Mouse (Mus musculus) liver, adult 2 months (tissue): Measurements from ENCODE around the gene Scn4a.

ENCODE experiments used
- CTCF ChIP-seq: fragments of 200-500 bp; IDR thresholded peaks from 2 replicates; pipeline ENCODE4 v1.5.1; 2011; ENCODE audit warnings: low read depth, low read length, control low read depth
- POLR2A ChIP-seq: fragments of 200-500 bp; IDR thresholded peaks from 2 replicates; pipeline ENCODE4 v1.6.1; 2011; ENCODE audit warnings: low read length, control low read depth; ENCODE audit not compliant: insufficient read depth; ENCODE audit errors: extremely low read depth

- TF ChIP-seq POLR2A (no peak), CTCF (no peak)
Measured at GRCm38 (mm10) chr11:106274971-106275411, 78.1 kb downstream of the Scn4a start.
